Mouse (Mus musculus) spleen, adult 10 weeks (tissue): ENCODE data around the gene Hsd17b1. TPM values are rescaled to one million over a fixed set of nuclear protein-coding genes. Genes with fewer than 3 reads are reported as not detected.

ENCODE experiments used
- polyA plus RNA-seq: library from polyadenylated mRNA; stranded (reverse); fragments of 350-450 nt; fragmentation: Illumina TruSeq; extraction: RNeasy Lipid Tissue Mini Kit (QIAGEN cat#74804); gene quantifications from one replicate; pipeline ENCODE4 v1.2.3, GENCODE M21; 2015; ENCODE audit warnings: low replicate concordance; ENCODE audit not compliant: insufficient read depth

Gene Hsd17b1
- 0.70 TPM for polyA plus RNA-seq

GRCm38 (mm10) chr11:101078121-101078520, at the start of gene Hsd17b1:
Gene Hsd17b1, plus strand, starts transcription at chr11:101078411.

DNA sequence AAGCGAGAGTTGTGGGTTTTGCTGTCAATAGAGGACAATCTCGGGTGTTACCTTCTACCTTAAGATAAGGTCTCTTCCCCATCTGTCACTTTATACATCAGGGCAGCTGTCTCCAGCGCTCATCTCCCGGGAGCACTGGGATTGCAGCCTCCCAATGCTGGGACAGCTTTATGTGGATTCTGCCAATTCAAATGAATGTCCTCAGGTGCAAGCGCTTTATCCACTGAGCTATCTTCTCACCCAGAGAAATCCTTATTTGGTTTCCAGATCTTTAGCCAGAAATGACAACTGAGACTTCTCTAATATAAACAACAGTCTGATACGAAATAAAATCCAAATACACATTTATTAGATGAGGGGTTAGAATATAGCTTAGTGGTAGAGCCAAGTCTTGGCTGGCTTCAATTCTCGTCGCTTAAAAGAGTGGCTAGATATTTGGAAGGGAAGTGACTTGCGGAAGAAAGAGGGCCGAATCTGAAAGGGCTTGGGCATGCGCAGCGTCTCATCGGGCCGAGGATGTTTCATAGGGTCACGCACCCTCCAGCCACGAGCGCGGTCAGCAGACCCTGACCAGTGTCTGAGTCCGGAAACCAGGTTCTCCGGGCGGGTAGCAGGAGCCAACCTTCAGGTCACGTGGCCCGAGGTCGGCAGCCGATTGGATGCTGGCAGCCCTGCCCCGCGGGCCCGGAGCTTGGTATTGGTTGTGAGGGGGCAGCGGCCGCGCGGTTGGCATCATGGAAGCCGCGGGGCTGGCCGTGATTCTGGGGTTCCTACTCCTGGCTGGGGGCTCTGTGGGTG, 8.6 kb upstream of the Hsd17b1 start, which contains the start of gene Naglu:
Naglu (plus strand) TSS at position 622 of the 798 bp plus-strand sequence.

DNA sequence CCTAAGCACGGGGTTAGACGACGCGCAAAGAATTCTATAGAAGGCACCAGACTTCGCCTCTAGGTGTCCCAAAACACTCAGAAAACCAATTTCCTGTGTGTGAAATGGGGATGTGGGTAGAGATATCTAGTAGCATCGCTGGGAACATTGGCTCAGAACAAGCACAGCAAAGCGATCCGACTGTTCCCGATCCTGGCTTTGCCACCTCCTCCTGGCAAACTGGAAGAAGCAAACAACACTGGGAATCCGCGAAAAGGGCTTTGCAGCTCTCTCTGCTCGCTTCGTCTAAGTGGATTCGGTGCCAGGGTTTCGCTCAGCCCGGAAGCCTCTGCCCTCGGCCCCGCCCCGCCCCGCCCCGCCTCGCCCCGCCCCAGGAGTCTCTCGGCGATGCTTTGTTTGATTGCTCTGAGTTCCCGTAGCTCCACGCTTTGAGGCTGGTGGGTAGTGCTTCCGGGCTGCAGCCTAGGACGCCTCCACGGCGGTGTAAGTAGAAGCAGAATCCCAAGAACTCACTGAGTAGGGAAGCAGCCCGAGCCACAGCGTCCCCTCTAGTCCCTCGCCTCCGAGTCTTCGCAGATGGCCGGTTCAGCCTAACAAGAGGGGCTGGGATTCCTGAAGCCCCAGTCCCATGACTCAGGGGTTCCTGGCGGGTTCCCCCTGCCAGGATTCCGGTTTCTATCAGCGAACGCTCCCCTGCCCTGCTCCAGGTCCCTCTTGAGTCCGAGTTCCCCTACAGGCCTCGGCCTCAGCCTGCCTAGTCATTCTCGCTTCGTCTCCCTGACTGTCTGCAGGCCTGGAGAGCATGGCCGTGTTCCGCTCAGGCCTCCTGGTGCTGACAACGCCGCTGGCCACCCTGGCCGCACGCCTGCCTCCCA, 4.2 kb downstream of the Hsd17b1 start, which contains the start of gene Coasy:
Coasy (plus strand) TSS at position 358 of the 875 bp plus-strand sequence.

GRCm38 (mm10) chr11:101086756-101087681, 8.8 kb downstream of the Hsd17b1 start, which contains the start of gene Mlx:
Gene Mlx, plus strand, starts transcription at chr11:101087277.

DNA sequence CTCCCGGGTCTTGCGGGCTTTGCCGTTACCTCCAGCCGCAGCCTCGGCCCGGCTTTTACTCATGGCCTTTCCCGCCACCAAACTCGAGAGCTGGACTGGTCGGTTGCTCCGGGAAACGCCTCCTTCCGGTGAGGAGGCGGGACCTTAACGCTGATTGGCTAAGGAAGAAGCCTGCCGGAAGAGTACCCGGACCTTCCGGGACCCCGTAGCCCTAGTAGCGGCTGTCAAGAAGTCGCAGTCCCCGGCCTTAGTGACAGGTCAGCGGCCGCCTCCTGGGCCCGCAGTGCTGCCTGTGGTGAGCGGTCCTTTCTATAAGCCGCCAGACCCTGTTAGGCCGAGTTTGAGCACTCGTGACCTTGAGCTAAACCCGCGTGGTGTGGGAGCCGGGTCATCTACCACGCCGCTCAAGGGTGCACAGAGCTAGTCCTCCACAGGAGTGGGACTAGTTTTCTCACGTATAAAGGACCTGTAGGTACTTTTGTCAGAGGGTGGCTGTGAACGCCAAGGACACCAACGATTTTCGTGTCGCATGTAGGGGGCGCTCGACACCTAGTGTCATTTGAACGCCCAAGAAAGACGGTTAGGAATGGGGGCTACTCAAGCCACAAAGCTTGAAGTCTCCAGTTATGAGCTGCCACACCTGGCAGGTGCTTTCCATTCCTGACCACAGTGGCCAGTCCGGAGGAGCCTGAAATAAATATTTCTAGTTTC, 17.3 kb downstream of the Hsd17b1 start, which contains the start of gene Psmc3ip:
Psmc3ip (minus strand) TSS at position 123 of the 711 bp plus-strand sequence.

DNA sequence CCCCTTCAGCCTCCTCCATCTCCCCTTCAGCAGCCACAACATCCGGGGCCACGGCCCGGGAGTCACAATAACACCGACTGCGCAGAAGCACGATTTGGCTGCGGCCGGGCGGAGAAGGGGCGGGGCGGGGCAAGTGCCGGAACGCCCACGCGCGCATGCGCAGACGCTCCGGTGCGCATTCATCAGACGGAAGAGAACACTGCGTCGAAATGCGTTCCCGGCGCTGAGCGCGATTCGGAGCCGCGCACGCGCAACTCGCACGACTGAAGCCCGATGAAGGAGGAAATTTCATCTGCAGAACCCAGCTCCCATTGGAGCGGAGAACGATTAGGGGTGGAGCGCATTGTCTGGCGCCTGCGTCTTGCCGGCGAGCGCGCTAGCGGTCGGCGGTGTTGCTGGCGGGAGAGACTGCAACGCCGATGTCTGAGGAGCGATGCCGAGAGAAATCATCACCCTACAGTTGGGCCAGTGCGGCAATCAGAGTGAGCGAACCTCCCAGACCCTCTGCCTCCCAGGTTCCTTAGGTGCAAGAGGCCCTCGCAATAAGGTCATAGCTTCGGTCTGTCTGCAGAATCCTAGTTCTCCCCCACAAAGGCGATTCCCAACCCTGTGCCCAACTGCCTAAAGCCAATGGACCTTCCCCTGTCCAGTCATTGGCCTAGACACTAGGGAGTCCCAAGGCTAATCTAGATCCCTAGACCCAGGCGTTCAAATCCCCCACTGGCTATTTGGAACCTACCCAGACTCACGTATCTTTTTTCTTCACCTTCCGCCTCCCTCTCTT, 41.7 kb downstream of the Hsd17b1 start, which contains the start of the genes Retreg3 and Tubg1:
Retreg3 (minus strand) TSS at position 133 of the 784 bp plus-strand sequence.
Tubg1 (plus strand) TSS at position 178 of the 784 bp plus-strand sequence.

Other genes starting within 250 kb of the Hsd17b1 start
- 26.7 TPM for gene Stat5b, start 227.7 kb upstream of the Hsd17b1 start, polyA plus RNA-seq
- gene Stat5a, start 219.1 kb upstream of the Hsd17b1 start, polyA plus RNA-seq: 14.3 TPM
- gene Stat3, start 138.9 kb upstream of the Hsd17b1 start, polyA plus RNA-seq: 99.4 TPM
- 27.5 TPM for gene Cavin1, start 107.5 kb upstream of the Hsd17b1 start, polyA plus RNA-seq
- 47.4 TPM for gene Atp6v0a1, start 69.0 kb upstream of the Hsd17b1 start, polyA plus RNA-seq
- 6.9 TPM for gene Naglu, start 8.4 kb upstream of the Hsd17b1 start, polyA plus RNA-seq
- 10.9 TPM for gene Coasy, start 4.2 kb downstream of the Hsd17b1 start, polyA plus RNA-seq
- gene Mlx, start 8.9 kb downstream of the Hsd17b1 start, polyA plus RNA-seq: 64.9 TPM
- gene Psmc3ip, start 17.0 kb downstream of the Hsd17b1 start, polyA plus RNA-seq: 5.5 TPM
- gene Retreg3, start 41.5 kb downstream of the Hsd17b1 start, polyA plus RNA-seq: 94.9 TPM
- gene Tubg1, start 41.5 kb downstream of the Hsd17b1 start, polyA plus RNA-seq: 7.7 TPM
- 1.6 TPM for gene Tubg2, start 77.5 kb downstream of the Hsd17b1 start, polyA plus RNA-seq
- gene Cntnap1, start 92.1 kb downstream of the Hsd17b1 start, polyA plus RNA-seq: 0.69 TPM
- gene Plekhh3, start 92.9 kb downstream of the Hsd17b1 start, polyA plus RNA-seq: 0.40 TPM
- not detected for gene Ccr10, start 97.0 kb downstream of the Hsd17b1 start, polyA plus RNA-seq
- 58.1 TPM for gene Ezh1, start 148.1 kb downstream of the Hsd17b1 start, polyA plus RNA-seq
- 39.4 TPM for gene Ramp2, start 167.6 kb downstream of the Hsd17b1 start, polyA plus RNA-seq
- 112 TPM for gene Vps25, start 175.3 kb downstream of the Hsd17b1 start, polyA plus RNA-seq
- 1.3 TPM for gene Wnk4, start 182.2 kb downstream of the Hsd17b1 start, polyA plus RNA-seq
- gene Cntd1, start 200.6 kb downstream of the Hsd17b1 start, polyA plus RNA-seq: 1.3 TPM
- 44.5 TPM for gene Coa3, start 200.7 kb downstream of the Hsd17b1 start, polyA plus RNA-seq
- 156 TPM for gene Becn1, start 223.9 kb downstream of the Hsd17b1 start, polyA plus RNA-seq
- gene Psme3, start 237.8 kb downstream of the Hsd17b1 start, polyA plus RNA-seq: 225 TPM
- 5.3 TPM for gene Aoc2, start 246.7 kb downstream of the Hsd17b1 start, polyA plus RNA-seq